Mouse (Mus musculus): ENCODE results near the gene Ifih1. TPM values are rescaled to one million over a fixed set of nuclear protein-coding genes. Genes with fewer than 3 reads are reported as not detected.

Ifih1 gene
- total RNA-seq (2014; fragmentation: Nextera tagmentation): 27.5 and 31.9 TPM in 2 replicates
- 16.1 and 20.8 TPM in 2 replicates for total RNA-seq (2017)
- 7.0 and 7.2 TPM in 2 replicates for polyA plus RNA-seq (2012)

DNA sequence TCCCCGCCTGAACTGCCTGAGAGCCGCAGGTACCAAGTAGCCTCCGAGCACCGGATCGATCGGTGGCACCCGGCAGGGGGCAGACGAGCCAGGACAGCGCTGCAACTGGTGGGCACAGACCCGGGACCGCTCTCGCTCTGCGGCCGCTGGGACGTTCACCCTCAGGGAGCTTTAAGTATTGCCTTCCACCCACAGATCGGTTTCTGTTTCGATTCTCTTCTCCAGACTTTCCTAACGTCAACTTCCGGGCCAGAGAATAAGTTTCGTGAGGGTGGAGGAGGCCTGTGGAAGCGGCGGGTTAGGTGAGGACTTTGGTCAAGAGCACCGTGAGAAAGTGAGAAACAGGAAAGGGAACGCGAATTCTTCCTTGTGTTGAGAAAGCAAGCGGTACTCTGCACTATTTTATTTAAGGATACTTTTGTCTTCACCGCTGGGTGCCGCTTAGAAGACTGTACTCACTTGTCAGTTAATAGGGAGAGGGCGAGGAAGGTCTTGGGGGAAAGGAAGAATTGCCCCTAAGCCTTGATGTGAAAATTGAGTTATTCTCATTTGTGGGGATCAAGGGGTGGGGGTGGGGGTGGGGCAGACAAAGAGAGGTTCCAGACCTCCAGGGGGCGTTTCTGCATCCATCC lies at the start of gene Ifih1:
Gene Ifih1, minus strand, starts transcription at position 242 of the 632 bp plus-strand sequence.
- TF ChIP-seq GATA1 (IDR thresholded peaks at IDR 0.05; ENCODE audit: borderline replicate concordance, low read length): no peak
- TF ChIP-seq GATA2 (IDR thresholded peaks at IDR 0.05; ENCODE audit: borderline replicate concordance, low read depth, low read length): no peak
- 0 out of 2 replicates have a peak, but pooled peaks have one; percentile 5 for TF ChIP-seq CTCF (IDR thresholded peaks at IDR 0.05; ENCODE audit: low read depth, low read length)
- peak; percentile 71 for ATAC-seq (ENCODE audit: extremely low read depth, insufficient number of reproducible peaks, low FRiP score, poor library complexity, severe bottlenecking)
- Histone ChIP-seq H3K4me3 (ENCODE audit: low read depth, low read length) (peak within 1 kb of the TSS; percentile 82), H3K36me3 (replicated peaks) (peaks cover 7% of the 10 kb centered on the region), H3K27me3 (ENCODE audit: insufficient read depth, low read length) (no peaks in the 10 kb centered on the region), H3K9me3 (replicated peaks) (no peaks in the 10 kb centered on the region), H3K4me1 (ENCODE audit: insufficient read depth, low read depth, low read length) (peaks cover 44% of the 10 kb centered on the region)
- DNase-seq (ENCODE audit: low spot score): peak; percentile 60

DNA sequence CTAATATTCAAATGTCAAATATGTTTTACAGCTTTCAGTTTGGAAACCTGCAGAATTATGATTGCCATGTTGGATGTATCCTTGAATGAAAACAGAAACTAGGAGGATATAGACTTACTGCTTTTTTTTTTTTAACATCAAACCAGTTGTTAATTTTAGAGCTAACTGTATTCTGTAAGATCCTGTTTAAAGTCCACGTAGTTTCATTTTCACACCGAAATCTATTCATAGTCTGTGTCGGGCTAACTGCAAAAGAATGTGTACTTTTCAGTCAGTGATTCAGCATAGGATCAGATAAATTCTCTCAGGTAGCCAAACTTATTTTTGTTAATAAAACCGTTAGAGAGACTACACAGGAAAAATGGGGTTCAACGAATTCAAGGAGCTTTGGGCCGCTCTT lies 39.9 kb upstream of the Ifih1 start:
- TF ChIP-seq POLR2AphosphoS5 (IDR thresholded peaks at IDR 0.05; ENCODE audit: insufficient replicate concordance, low read depth, low read length) (no peak), GATA2 (IDR thresholded peaks at IDR 0.05; ENCODE audit: borderline replicate concordance, low read depth, low read length) (no peak), GATA1 (IDR thresholded peaks at IDR 0.05; ENCODE audit: borderline replicate concordance, low read length) (no peak), TAL1 (conservative IDR thresholded peaks at IDR 0.05; ENCODE audit: low read depth, low read length) (no peak), CTCF (IDR thresholded peaks at IDR 0.05; ENCODE audit: low read depth, low read length) (no peak)
- no peak overlapping the region for H3K4me3 ChIP-seq (ENCODE audit: low read depth, low read length)
- no peaks in the 10 kb centered on the region for H3K9me3 ChIP-seq (replicated peaks)
- DNase-seq (ENCODE audit: low spot score): no peak
- no peaks in the 10 kb centered on the region for H3K27me3 ChIP-seq (ENCODE audit: insufficient read depth, low read length)
- peaks cover 11% of the 10 kb centered on the region for H3K4me1 ChIP-seq (ENCODE audit: insufficient read depth, low read depth, low read length)
- no peak for ATAC-seq (ENCODE audit: extremely low read depth, insufficient number of reproducible peaks, low FRiP score, poor library complexity, severe bottlenecking)
- H3K36me3 ChIP-seq (replicated peaks): peaks cover 2% of the 10 kb centered on the region

DNA sequence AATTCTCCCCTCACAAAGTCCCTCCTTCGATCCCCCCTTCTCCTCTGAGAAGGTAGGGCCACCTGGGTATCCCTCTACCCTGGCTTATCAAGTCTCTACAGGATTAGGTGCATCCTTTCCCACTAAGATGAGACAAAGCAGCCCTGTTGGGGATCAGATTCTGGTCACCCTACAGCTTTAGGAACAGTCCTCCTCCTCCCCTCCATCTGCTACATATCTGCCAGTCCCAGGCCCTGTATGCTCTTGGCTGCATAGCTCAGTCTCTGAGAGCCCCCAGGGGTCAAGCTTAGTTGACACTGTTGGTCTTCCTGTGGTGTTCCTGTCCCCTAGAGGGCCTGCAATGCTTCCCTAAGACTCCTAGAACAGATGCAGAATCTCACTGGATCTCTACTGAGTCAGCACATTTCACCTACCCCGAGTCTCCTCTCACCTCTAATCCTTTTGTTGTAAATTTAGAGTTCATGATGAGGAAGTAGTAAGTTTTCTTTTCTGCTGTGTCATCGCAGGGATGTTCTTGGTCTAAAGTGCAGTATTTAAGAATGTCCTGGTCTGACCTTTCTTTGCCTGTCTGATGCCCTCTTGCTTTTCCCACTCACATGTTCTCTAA lies 39.0 kb upstream of the Ifih1 start:
- DNase-seq (ENCODE audit: low spot score): peak; percentile 18
- Histone ChIP-seq H3K4me3 (ENCODE audit: low read depth, low read length) (no peak overlapping the region), H3K36me3 (replicated peaks) (peaks cover 2% of the 10 kb centered on the region), H3K27me3 (ENCODE audit: insufficient read depth, low read length) (no peaks in the 10 kb centered on the region), H3K9me3 (replicated peaks) (no peaks in the 10 kb centered on the region), H3K4me1 (ENCODE audit: insufficient read depth, low read depth, low read length) (peaks cover 11% of the 10 kb centered on the region)
- TF ChIP-seq GATA2 (IDR thresholded peaks at IDR 0.05; ENCODE audit: borderline replicate concordance, low read depth, low read length): no peak
- TF ChIP-seq CTCF (IDR thresholded peaks at IDR 0.05; ENCODE audit: low read depth, low read length): no peak
- TF ChIP-seq POLR2AphosphoS5 (IDR thresholded peaks at IDR 0.05; ENCODE audit: insufficient replicate concordance, low read depth, low read length): no peak
- no peak for TF ChIP-seq GATA1 (IDR thresholded peaks at IDR 0.05; ENCODE audit: borderline replicate concordance, low read length)
- TF ChIP-seq TAL1 (conservative IDR thresholded peaks at IDR 0.05; ENCODE audit: low read depth, low read length): no peak
- ATAC-seq (ENCODE audit: extremely low read depth, insufficient number of reproducible peaks, low FRiP score, poor library complexity, severe bottlenecking): peak; percentile 79

DNA sequence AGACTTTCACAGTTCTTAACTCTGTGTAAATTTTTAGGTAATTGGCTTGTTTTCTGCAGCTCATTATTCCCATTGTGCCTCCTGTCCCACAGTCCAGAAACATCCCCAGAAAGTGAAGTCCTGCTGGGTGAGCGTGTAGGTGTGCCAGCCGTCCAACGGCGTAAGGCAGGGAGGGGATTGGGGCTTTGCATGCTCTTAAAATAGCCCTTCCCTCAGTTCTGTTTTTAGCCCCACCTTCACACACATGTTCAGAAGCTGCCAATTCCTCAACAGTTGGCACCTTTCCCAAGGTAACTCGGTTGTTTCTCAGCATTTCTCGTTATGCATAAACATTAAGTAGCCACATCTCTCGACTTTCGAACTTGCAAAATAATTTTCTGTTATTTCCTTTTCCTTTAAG lies 35.6 kb upstream of the Ifih1 start:
- H3K36me3 ChIP-seq (replicated peaks): peaks cover 5% of the 10 kb centered on the region
- no peak for TF ChIP-seq CTCF (IDR thresholded peaks at IDR 0.05; ENCODE audit: low read depth, low read length)
- TF ChIP-seq GATA1 (IDR thresholded peaks at IDR 0.05; ENCODE audit: borderline replicate concordance, low read length): no peak
- TF ChIP-seq POLR2AphosphoS5 (IDR thresholded peaks at IDR 0.05; ENCODE audit: insufficient replicate concordance, low read depth, low read length): no peak
- TF ChIP-seq GATA2 (IDR thresholded peaks at IDR 0.05; ENCODE audit: borderline replicate concordance, low read depth, low read length): no peak
- no peak for TF ChIP-seq TAL1 (conservative IDR thresholded peaks at IDR 0.05; ENCODE audit: low read depth, low read length)
- no peaks in the 10 kb centered on the region for H3K9me3 ChIP-seq (replicated peaks)
- ATAC-seq (ENCODE audit: extremely low read depth, insufficient number of reproducible peaks, low FRiP score, poor library complexity, severe bottlenecking) (no peak), DNase-seq (ENCODE audit: low spot score) (no peak)
- H3K4me3 ChIP-seq (ENCODE audit: low read depth, low read length): no peak overlapping the region
- H3K27me3 ChIP-seq (ENCODE audit: insufficient read depth, low read length): no peaks in the 10 kb centered on the region
- H3K4me1 ChIP-seq (ENCODE audit: insufficient read depth, low read depth, low read length): peaks cover 11% of the 10 kb centered on the region

GRCm38 (mm10) chr2:62672788-62673187 lies 26.7 kb upstream of the Ifih1 start:
- no peak for ATAC-seq (ENCODE audit: extremely low read depth, insufficient number of reproducible peaks, low FRiP score, poor library complexity, severe bottlenecking)
- no peak overlapping the region for H3K4me3 ChIP-seq (ENCODE audit: low read depth, low read length)
- H3K4me1 ChIP-seq (ENCODE audit: insufficient read depth, low read depth, low read length): peaks cover 7% of the 10 kb centered on the region; the same call in 1 of the 2 replicates
- DNase-seq (ENCODE audit: low spot score): no peak
- TF ChIP-seq CTCF (IDR thresholded peaks at IDR 0.05; ENCODE audit: low read depth, low read length) (no peak), GATA1 (IDR thresholded peaks at IDR 0.05; ENCODE audit: borderline replicate concordance, low read length) (no peak), GATA2 (IDR thresholded peaks at IDR 0.05; ENCODE audit: borderline replicate concordance, low read depth, low read length) (no peak), TAL1 (conservative IDR thresholded peaks at IDR 0.05; ENCODE audit: low read depth, low read length) (no peak), POLR2AphosphoS5 (IDR thresholded peaks at IDR 0.05; ENCODE audit: insufficient replicate concordance, low read depth, low read length) (no peak)
- H3K27me3 ChIP-seq (ENCODE audit: insufficient read depth, low read length): no peaks in the 10 kb centered on the region
- no peaks in the 10 kb centered on the region for H3K9me3 ChIP-seq (replicated peaks)
- peaks cover 4% of the 10 kb centered on the region for H3K36me3 ChIP-seq (replicated peaks)

DNA sequence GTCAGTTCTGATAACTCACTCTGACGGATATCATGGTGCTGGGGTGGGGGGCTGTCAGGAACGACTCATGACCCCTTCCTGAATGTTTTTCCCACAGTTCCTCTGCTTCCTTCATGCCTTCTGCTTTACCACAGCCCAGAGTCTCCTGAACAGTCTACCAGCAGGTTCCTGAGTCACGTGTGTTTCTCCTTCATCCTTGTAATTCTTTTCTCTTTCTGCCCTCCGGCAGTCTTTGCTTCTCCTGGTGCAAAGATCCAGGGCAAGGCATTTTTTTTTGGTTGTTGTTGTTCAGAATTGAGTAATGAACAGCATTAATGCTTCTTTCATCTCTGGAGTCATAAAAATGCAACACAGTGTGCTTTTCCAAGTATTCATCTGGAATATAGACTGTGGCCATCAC lies 24.7 kb upstream of the Ifih1 start:
- TF ChIP-seq CTCF (IDR thresholded peaks at IDR 0.05; ENCODE audit: low read depth, low read length) (no peak), POLR2AphosphoS5 (IDR thresholded peaks at IDR 0.05; ENCODE audit: insufficient replicate concordance, low read depth, low read length) (no peak), TAL1 (conservative IDR thresholded peaks at IDR 0.05; ENCODE audit: low read depth, low read length) (no peak), GATA2 (IDR thresholded peaks at IDR 0.05; ENCODE audit: borderline replicate concordance, low read depth, low read length) (no peak)
- Histone ChIP-seq H3K4me3 (ENCODE audit: low read depth, low read length) (no peak overlapping the region), H3K36me3 (replicated peaks) (peaks cover 4% of the 10 kb centered on the region), H3K4me1 (ENCODE audit: insufficient read depth, low read depth, low read length) (peaks cover 7% of the 10 kb centered on the region; the same call in 1 of the 2 replicates), H3K9me3 (replicated peaks) (no peaks in the 10 kb centered on the region), H3K27me3 (ENCODE audit: insufficient read depth, low read length) (no peaks in the 10 kb centered on the region)
- DNase-seq (ENCODE audit: low spot score) (no peak), ATAC-seq (ENCODE audit: extremely low read depth, insufficient number of reproducible peaks, low FRiP score, poor library complexity, severe bottlenecking) (no peak)

Measured in G1E (cell line).